Mouse (Mus musculus) liver, postnatal 0 days (tissue): Measurements from ENCODE around the gene Ipo13.

Experiments
- CTCF ChIP-seq: sonication (generic); IDR thresholded peaks from 2 replicates; pipeline ENCODE4 v1.5.1; 2016; ENCODE audit warnings: antibody characterized with exemption, low read depth
- EP300 ChIP-seq: IDR thresholded peaks from 2 replicates; pipeline ENCODE4 v1.6.1; 2016; ENCODE audit warnings: antibody characterized with exemption, low read depth, mild to moderate bottlenecking

DNA sequence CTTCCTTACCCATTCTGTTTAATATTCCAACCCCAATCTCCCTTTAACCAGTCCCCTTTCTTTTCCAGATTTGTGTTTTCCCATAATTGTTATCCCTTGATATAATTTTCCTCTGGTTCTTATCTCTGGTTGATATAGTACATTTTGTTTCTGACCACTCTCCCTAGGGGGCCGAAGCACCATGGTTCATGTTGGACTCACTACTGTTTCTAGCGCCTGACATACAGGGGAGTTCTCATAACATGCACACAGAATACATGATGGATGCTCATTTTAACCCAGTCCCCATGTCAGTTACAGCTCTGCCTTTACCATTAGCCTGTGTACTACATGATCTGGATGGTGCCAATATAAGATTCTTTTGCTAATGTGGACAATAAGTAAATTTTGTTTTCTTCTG is 26.9 kb downstream of the Ipo13 start:
- TF ChIP-seq CTCF (no peak), EP300 (no peak)
